Mouse (Mus musculus): ENCODE results near the gene Ms4a4b.

DNA sequence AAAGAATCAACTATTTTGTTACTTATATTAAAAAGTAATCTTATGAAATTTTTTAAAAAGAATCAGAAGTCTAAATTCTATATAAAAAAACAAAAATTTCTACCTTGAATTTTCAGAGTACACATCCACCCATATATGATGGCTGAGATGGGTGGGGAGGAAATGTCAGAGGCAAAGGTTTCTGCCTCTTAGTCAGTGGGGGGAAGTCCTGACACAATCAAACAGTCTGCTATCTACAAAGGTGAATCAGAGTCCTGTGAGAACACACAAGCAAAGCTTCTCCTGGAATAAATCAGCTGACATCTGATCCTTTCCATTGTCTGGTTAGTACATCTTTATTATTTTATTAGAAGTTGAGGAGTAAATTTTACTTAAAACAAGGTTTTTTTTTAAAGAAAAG is at the start of gene Ms4a4b:
- TF ChIP-seq CTCF (IDR thresholded peaks at IDR 0.05; ENCODE audit: low read depth, low read length) = no peak
- TF ChIP-seq EP300 (IDR thresholded peaks at IDR 0.05; ENCODE audit: insufficient read depth, low read depth, low read length) = no peak

Data from ES-Bruce4 (cell line).